Mouse (Mus musculus) layer of hippocampus, postnatal 25 days (tissue): ENCODE data around the gene Zfp239. TPM values are rescaled to one million over a fixed set of nuclear protein-coding genes. Genes with fewer than 3 reads are reported as not detected.

Source experiments
- DNase-seq, 2 experiments: peaks; one replicate each; pipeline ENCODE4 v3.0.0; 2022; ENCODE audit warnings: mixed read lengths in 2 of 2, low spot score in 1 of 2; ENCODE audit errors: extremely low spot score in 1 of 2
- total RNA-seq, 2 experiments: library from RNA; stranded (reverse); gene quantifications; 2 replicates each; pipeline ENCODE4 v1.2.3; 2021

Gene Zfp239
- total RNA-seq, 2 experiments from 2014 or later = 37.1 to 38.7 TPM

DNA sequence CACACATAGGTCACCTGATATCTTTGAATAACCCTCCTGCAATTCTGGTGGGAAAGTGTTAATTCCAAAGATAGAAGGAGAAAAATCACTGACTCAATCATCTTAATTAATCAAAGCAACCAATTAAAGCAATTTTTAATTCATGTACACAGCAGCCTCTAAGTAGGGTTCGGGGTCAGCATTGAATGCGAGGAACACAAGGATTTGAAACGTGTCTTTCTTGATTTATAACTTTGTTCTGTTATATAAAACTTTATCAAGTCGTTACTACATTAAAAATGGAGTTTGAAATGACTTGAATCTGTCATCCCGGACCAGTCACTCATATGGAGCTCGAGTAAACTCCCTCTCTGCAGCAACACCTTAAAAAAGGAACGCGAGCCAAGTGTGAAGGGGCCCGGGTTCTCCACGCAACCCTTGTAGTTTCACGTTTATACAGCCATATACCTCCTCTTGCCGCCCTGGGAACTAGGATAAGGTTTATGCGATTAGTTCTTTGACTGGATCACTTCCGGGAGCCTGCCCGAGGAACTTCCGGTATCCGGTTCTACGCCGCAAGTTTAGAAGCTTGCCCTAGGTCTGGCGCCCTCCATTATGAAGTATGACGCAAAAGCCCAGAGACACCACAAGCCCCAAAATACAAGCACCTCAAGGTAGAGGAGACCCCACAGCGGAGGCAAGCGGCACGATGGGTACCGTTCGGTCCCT, 17.0 kb downstream of the Zfp239 start:
- peak in 1 of 2 experiments; percentile 69 for DNase-seq

GRCm38 (mm10) chr6:117879408-117880115, 17.7 kb downstream of the Zfp239 start:
- peak; percentile 100 for DNase-seq

DNA sequence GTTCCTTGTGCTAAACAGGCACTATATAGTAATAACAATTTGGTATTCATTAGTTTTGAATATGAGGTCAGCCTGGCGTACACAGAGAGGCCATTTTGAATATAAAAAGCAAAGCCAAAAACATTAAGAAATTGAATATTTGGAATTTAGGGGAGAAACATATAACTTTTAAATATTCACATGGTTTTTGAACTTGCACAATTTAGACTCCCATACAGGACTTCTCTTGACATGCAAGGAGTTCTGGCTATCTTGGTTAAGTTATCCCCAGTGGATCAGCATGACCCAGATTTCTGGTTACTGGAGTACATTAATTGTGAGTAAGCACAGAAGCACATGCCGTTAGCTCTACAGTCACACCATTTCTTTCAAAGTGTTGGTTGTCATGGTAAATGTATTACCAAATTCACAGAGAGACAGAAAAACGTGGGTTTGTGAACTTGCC, 18.5 kb downstream of the Zfp239 start:
- DNase-seq = no peak

GRCm38 (mm10) chr6:117881229-117881628, 19.3 kb downstream of the Zfp239 start:
- no peak for DNase-seq

DNA sequence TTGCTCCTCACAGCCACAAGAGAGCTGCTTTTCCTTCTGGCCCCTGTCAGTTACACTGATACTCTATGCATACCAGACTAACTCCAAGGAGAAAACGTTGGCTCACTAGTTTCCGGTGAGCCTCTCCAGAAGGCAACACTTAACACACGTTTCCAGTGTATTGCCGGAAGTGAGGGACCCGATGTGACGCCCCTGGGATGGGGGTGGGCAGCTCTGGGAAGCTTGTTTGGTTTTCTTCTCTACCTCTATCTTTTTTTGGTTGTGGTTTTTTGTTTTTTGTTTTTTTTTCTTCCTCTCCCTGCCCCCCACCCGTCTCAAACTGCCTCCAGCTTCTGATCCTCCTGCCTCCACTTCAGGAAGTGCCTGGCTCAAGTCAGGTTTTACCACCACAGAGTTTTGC, 20.1 kb downstream of the Zfp239 start:
- DNase-seq = no peak

DNA sequence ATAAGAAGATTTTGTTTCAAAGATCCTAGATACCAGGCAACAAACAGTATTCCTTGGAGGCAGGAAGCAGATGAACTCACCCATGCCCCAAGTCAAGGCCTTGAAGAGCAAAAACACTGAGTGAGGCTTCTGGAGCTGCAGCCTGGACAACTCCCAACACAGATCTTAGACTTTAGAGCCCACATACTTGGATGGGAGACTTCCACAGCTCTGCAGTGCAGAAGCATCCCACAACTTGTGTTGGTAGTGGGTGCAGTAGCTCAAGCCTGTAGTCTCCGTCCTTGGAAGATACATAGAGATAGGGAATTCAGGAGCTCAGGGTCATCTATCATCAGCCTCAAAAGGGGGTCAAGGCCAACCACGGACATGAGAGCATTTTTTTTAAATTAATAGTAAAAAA, 24.0 kb downstream of the Zfp239 start:
- no peak for DNase-seq

DNA sequence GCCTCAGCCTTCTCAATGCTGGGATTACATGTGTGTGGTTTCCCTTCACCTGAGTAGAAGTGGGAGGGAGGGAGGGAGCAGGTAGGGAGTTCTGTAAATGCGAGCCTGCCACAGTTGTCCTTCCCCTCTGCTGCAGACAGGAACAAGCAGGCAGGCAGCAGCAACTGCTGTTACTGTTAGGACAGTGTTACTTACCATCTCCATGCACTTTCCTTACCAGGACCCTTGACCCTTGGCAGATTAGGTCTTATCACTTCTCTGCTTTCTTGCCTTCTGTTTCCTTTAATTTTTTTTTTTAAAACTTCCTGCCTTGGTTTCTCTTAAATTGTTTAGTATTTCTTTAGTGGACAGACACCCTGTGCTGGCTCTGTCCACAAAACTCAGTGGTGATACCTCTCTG, 26.1 kb downstream of the Zfp239 start:
- no peak for DNase-seq

- DNase-seq = no peak
These were observed 26.8 kb downstream of the Zfp239 start for GRCm38 (mm10) chr6:117888642-117889096.

GRCm38 (mm10) chr6:117890257-117890656, 28.4 kb downstream of the Zfp239 start:
- no peak for DNase-seq

- DNase-seq = no peak
These were observed 29.7 kb downstream of the Zfp239 start for GRCm38 (mm10) chr6:117891369-117892160.

- no peak for DNase-seq
These were observed 30.5 kb downstream of the Zfp239 start for GRCm38 (mm10) chr6:117892386-117892785.

DNA sequence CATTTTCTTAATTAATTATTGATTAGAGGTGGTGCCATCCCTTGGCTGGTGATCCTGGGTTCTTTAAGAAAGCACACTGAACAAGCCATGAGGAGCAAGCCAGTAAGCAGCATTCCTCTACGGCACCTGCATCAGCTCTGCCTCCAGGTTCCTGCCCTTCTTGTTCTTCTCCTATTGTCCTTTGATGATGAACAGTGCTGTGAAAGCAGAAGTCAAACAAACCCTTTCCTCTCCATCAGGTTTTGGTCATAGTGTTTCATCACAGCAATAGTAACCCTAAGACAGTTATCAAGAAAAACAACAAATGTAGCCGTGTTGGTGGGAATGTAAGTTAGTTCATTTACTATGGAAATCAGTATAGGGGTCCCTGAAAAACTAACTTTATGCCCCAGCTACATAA, 31.5 kb downstream of the Zfp239 start:
- no peak for DNase-seq

DNA sequence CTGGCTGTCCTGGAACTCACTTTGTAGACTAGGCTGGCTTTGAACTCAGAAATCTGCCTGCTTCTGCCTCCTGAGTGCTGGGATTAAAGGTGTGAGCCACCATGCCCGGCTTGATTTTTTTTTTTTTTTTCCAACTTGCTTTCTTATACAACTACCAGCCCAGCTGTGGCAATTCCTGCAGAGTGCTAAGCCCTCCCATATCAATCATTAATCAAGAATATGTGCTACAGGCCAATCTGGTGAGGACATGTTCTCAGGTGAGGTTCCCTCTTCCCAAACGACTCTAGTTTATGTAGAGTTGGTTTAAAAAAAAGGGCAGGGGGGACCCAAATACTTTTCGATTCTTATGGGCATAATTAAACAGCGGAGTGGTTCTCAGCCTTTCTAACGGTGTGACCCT, 35.9 kb downstream of the Zfp239 start:
- DNase-seq = no peak

DNA sequence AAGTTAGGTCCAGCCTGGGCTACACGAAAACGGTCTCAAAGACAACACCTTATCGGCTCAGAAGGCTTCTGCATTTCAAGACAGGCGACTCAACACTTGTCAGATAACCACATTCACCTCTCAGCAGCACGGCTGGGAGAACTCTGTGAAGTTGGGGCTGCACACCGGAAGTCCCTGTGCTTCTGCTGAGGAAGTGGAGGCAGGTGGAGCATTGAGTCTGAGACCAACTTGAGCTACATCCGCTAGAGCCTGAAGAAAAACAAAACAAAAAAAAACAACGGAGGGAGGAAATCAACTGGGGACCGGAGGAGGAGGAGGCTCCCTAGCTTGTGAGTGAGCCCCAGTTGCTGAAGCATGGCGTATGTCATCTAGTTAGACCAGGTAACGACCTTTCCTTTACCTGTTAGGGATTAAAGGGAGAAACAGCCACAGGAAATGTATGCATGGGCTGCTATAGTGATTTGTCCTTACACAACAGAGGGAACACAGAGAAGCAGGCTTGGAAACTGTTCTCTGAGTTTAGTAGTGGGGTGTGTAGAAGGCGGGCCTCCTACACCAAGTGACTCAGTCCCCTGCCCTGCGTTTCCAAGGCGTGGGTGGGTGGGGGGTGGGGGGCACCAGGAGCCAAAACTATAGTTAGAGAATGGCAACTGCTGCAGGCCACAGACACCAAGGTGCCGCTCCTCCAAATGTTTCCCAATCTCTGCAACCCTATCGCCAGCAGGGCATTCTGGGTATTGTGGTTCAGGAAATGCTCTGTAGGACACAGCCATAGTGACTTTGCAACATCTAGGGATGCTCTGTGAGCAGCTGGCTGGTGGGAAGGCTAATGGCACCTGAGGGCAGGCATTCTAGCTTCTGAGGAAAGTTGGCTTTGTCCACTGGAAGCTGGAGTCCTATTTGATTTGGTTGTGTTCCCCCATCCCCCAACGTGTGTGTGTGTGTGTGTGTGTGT, 38.5 kb downstream of the Zfp239 start, which contains the start of gene Hnrnpf:
Gene Hnrnpf, plus strand, starts transcription at position 199 of the 955 bp plus-strand sequence.
- no peak for DNase-seq

GRCm38 (mm10) chr6:117901510-117902402, 39.9 kb downstream of the Zfp239 start:
- no peak for DNase-seq

DNA sequence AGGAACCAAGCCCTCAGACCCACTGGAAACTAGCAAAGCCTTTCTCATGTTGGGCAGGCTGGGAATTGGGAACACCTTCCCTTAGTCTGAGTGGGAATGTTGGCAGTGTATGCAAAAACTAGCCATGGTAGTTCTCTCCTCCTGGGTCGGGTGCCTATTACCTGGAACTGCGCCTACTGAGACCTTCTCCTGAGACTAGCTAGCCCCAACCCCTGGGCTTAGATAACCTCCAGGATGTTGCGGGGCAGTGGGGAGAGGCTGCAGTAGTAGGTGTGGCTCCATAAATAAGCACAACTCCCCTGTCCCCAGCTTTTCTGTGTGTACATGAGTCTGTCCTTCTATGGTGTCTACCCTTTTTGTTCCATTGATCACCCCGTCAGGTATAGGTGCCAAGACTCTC, 40.7 kb downstream of the Zfp239 start:
- no peak for DNase-seq

- no peak for DNase-seq
These were observed 41.9 kb downstream of the Zfp239 start for GRCm38 (mm10) chr6:117903836-117904235.

GRCm38 (mm10) chr6:117905260-117905930, 43.5 kb downstream of the Zfp239 start:
- no peak for DNase-seq
